Mouse (Mus musculus): Measurements from ENCODE around the gene B4galnt1. TPM values are rescaled to one million over a fixed set of nuclear protein-coding genes. Genes with fewer than 3 reads are reported as not detected.

B4galnt1 gene
- total and polyA plus RNA-seq, 3 experiments = 24.6 to 66.0 (median 65.8) TPM

DNA sequence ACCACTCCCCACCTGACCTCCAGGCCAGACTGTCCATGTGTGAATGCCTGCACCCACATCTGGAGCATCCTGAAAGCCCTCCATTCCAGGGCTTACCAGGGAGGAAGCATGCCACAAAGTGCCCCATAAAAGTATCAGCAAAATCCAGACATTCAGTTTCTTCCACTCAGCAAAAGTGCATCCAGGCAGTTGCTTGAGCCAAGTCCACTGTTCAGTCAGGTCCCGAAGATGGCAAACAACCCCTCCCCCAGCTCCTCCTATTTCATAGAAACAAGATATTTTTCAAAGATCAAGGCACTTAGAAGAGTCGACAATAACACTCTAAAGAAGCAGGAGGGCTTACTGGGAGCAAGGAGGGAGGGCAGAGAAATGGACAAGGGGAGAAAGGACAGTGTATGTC, 33.5 kb downstream of the B4galnt1 start:
- DNase-seq (ENCODE audit: low read depth, low spot score) = no peak
- Histone ChIP-seq H3K27ac (ENCODE audit: control insufficient read depth, low read depth, low read length) (no peak overlapping the region), H3K9ac (ENCODE audit: control insufficient read depth, low read depth, low read length, poor library complexity, severe bottlenecking) (no peak overlapping the region), H3K79me2 (ENCODE audit: control insufficient read depth, insufficient read depth, low read length, poor library complexity) (peaks cover 5% of the 10 kb centered on the region; the same call in 1 of the 2 replicates), H3K9me3 (replicated peaks; ENCODE audit: insufficient read depth, low read length) (no peaks in the 10 kb centered on the region), H3K4me3 (ENCODE audit: control insufficient read depth in 1 of 2, insufficient read depth in 1 of 2, low read depth in 2 of 2, low read length in 2 of 2) (no peak overlapping the region), H3K27me3 (ENCODE audit: control insufficient read depth in 1 of 2, insufficient read depth in 2 of 2, low read length in 2 of 2) (no peaks in the 10 kb centered on the region), H3K4me1 (ENCODE audit: control insufficient read depth in 1 of 2, insufficient read depth in 2 of 2, low read length in 2 of 2) (peaks cover 5 to 8% of the 10 kb centered on the region in 2 experiments), H3K36me3 (ENCODE audit: control insufficient read depth in 1 of 2, insufficient read depth in 2 of 2, low read length in 2 of 2) (peaks cover 10 to 12% of the 10 kb centered on the region in 2 experiments)
- TF ChIP-seq MYB (IDR thresholded peaks at IDR 0.05; ENCODE audit: low read depth, low read length) (no peak), MAFK (IDR thresholded peaks at IDR 0.05; ENCODE audit: borderline replicate concordance, low read depth, low read length) (no peak), EP300 (IDR thresholded peaks at IDR 0.05; ENCODE audit: low read depth in 1 of 2, low read length in 2 of 2) (no peak), SIN3A (IDR thresholded peaks at IDR 0.05; ENCODE audit: low read length) (no peak), ELF1 (IDR thresholded peaks at IDR 0.05; ENCODE audit: low read depth, low read length) (no peak), CTCF (IDR thresholded peaks at IDR 0.05 in 2 of 3, conservative IDR thresholded peaks at IDR 0.05 in 1 of 3; ENCODE audit: control insufficient read depth in 1 of 3, insufficient read depth in 1 of 3, low read depth in 2 of 3, low read length in 3 of 3, poor library complexity in 1 of 3, severe bottlenecking in 1 of 3) (no peak), BHLHE40 (IDR thresholded peaks at IDR 0.05; ENCODE audit: borderline replicate concordance, low read depth, low read length) (no peak), USF1 (IDR thresholded peaks at IDR 0.05; ENCODE audit: low read depth, low read length) (no peak), TCF12 (IDR thresholded peaks at IDR 0.05; ENCODE audit: low read depth, low read length) (no peak), ETS1 (IDR thresholded peaks at IDR 0.05; ENCODE audit: low read depth, low read length) (no peak)

DNA sequence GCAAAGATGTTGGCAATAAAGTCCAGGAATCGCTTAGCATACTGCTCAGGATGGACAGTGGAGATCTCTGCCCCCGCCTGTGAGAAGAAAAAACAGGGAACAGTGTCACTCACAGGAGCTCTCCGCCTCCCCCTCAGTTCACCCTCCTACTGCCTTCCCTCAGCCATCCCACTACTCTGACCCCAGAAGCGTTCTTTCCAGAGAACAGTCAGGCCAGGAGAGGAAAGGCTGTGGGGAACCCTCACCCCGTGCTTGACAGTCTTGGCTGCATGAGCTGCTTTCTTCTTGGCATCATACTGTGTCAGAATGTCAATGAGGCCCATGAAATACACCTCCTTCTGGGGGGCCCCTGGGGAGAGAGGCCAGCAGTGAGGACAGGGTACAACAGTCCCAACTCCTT, 34.0 kb downstream of the B4galnt1 start:
- peaks cover 15 to 16% of the 10 kb centered on the region in 2 experiments for H3K36me3 ChIP-seq (ENCODE audit: control insufficient read depth in 1 of 2, insufficient read depth in 2 of 2, low read length in 2 of 2)
- TF ChIP-seq USF2 (IDR thresholded peaks at IDR 0.05; ENCODE audit: borderline replicate concordance in 1 of 2, insufficient read depth in 1 of 2, low read depth in 1 of 2, low read length in 2 of 2) (no peak), TBP (IDR thresholded peaks at IDR 0.05; ENCODE audit: low read depth, low read length) (no peak), GATA1 (IDR thresholded peaks at IDR 0.05; ENCODE audit: low read depth, low read length) (no peak), USF1 (IDR thresholded peaks at IDR 0.05; ENCODE audit: low read depth, low read length) (no peak), RCOR1 (IDR thresholded peaks at IDR 0.05; ENCODE audit: low read depth, low read length) (no peak), NELFE (IDR thresholded peaks at IDR 0.05; ENCODE audit: low read depth, low read length) (no peak), RAD21 (IDR thresholded peaks at IDR 0.05; ENCODE audit: low read depth, low read length) (no peak), CTCF (IDR thresholded peaks at IDR 0.05 in 2 of 3, conservative IDR thresholded peaks at IDR 0.05 in 1 of 3; ENCODE audit: control insufficient read depth in 1 of 3, insufficient read depth in 1 of 3, low read depth in 2 of 3, low read length in 3 of 3, poor library complexity in 1 of 3, severe bottlenecking in 1 of 3) (no peak), E2F4 (IDR thresholded peaks at IDR 0.05; ENCODE audit: borderline replicate concordance, low read depth, low read length) (no peak), ZNF384 (IDR thresholded peaks at IDR 0.05; ENCODE audit: low read depth, low read length) (no peak), CHD2 (IDR thresholded peaks at IDR 0.05; ENCODE audit: low read length) (no peak), JUND (IDR thresholded peaks at IDR 0.05; ENCODE audit: low read depth, low read length) (no peak), ELF1 (IDR thresholded peaks at IDR 0.05; ENCODE audit: low read depth, low read length) (no peak), NRF1 (IDR thresholded peaks at IDR 0.05; ENCODE audit: insufficient read depth, low read depth, low read length, poor library complexity, severe bottlenecking) (no peak), KAT2A (conservative IDR thresholded peaks at IDR 0.05; ENCODE audit: low read depth, low read length) (no peak)
- no peaks in the 10 kb centered on the region for H3K9me3 ChIP-seq (replicated peaks; ENCODE audit: insufficient read depth, low read length)
- H3K4me1 ChIP-seq (ENCODE audit: control insufficient read depth in 1 of 2, insufficient read depth in 2 of 2, low read length in 2 of 2) = peaks cover 11 to 13% of the 10 kb centered on the region in 2 experiments
- no peak overlapping the region for H3K9ac ChIP-seq (ENCODE audit: control insufficient read depth, low read depth, low read length, poor library complexity, severe bottlenecking)
- no peak for DNase-seq (ENCODE audit: low read depth, low spot score)
- no peak overlapping the region for H3K27ac ChIP-seq (ENCODE audit: control insufficient read depth, low read depth, low read length)
- H3K79me2 ChIP-seq (ENCODE audit: control insufficient read depth, insufficient read depth, low read length, poor library complexity) = peaks cover 5% of the 10 kb centered on the region; the same call in 1 of the 2 replicates
- no peaks in the 10 kb centered on the region for H3K27me3 ChIP-seq (ENCODE audit: control insufficient read depth in 1 of 2, insufficient read depth in 2 of 2, low read length in 2 of 2)
- no peak overlapping the region for H3K4me3 ChIP-seq (ENCODE audit: control insufficient read depth in 1 of 2, insufficient read depth in 1 of 2, low read depth in 2 of 2, low read length in 2 of 2)

All from MEL (cell line).